ENCODE assay signal across 9 mouse cellular contexts in the genomic region with DNA sequence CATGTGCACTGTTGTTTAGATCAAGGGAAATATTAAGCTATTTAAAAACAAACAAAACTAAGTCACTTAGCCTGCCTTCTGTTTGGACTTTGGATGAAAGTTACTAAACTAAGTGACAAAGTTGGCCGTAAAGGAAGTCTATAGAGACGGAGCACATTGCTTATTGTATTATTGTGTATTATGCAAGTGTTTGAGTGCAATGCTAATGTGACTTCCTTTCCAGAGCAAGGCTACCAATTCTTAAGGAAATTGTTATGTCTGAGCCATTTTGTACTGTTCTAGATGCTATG. TPM values are rescaled to one million over a fixed set of nuclear protein-coding genes. Genes with fewer than 3 reads are reported as not detected.
DNase-seq lines count a peak whose midpoint lies in the region; ATAC-seq and TF ChIP-seq lines count a peak whose summit lies in the region.
"Had no signal": no experiment of that assay in that cellular context is flagged by ENCODE, and none has a peak within 500 bp of the region (broad histone marks: within the 10 kb centered on the region; RNA-seq: fewer than 3 reads in every experiment).

No protein-coding gene starts in this region.

- no peak for ATAC-seq in midbrain, embryonic 11.5 days (ENCODE audit: low FRiP score)
- no peak for ATAC-seq in liver, embryonic 12.5 days
- ATAC-seq in stomach, embryonic 15.5 days (ENCODE audit: insufficient read depth, low FRiP score, low read depth) = no peak
- ATAC-seq: activated CD4-positive, CD25-positive, alpha-beta regulatory T cell, adult 4 months had no signal

- no peak for TF ChIP-seq POLR2A in cerebellum, adult 2 months (IDR thresholded peaks at IDR 0.05; ENCODE audit: borderline replicate concordance, insufficient read depth, low read length)

- H3K27me3 ChIP-seq in cerebellum, adult 2 months (ENCODE audit: control insufficient read depth, insufficient read depth, low read length) = no peaks in the 10 kb centered on the region
- peaks cover 64% of the 10 kb centered on the region for H3K27me3 ChIP-seq in midbrain, embryonic 10.5 days (ENCODE audit: low read depth, poor library complexity, severe bottlenecking)
- peaks cover 10% of the 10 kb centered on the region for H3K27me3 ChIP-seq in midbrain, embryonic 11.5 days (ENCODE audit: control insufficient read depth, insufficient read depth, low read length)
- peaks cover 13% of the 10 kb centered on the region; the same call in 1 of the 2 replicates for H3K27me3 ChIP-seq in liver, embryonic 12.5 days (replicated peaks)
- H3K27me3 ChIP-seq in stomach, embryonic 15.5 days (replicated peaks) = no peaks in the 10 kb centered on the region

- H3K36me3 ChIP-seq in midbrain, embryonic 10.5 days = no peaks in the 10 kb centered on the region
- H3K36me3 ChIP-seq in midbrain, embryonic 11.5 days (ENCODE audit: control insufficient read depth, insufficient read depth, low read length) = no peaks in the 10 kb centered on the region
- no peaks in the 10 kb centered on the region for H3K36me3 ChIP-seq in liver, embryonic 12.5 days
- H3K36me3 ChIP-seq in stomach, embryonic 15.5 days = no peaks in the 10 kb centered on the region

- WGBS in cerebellum, adult 2 months = 37% methylated on average over 2 of the region's 2 CpGs
- WGBS in midbrain, embryonic 10.5 days = 53% methylated on average over 2 of the region's 2 CpGs
- 55% methylated on average over 2 of the region's 2 CpGs for WGBS in midbrain, embryonic 11.5 days
- WGBS in liver, embryonic 12.5 days (ENCODE audit: insufficient replicate concordance) = 15% methylated on average over 2 of the region's 2 CpGs
- 30% methylated on average over 2 of the region's 2 CpGs for WGBS in stomach, embryonic 15.5 days

- H3K4me3 ChIP-seq in cerebellum, adult 2 months (replicated peaks; ENCODE audit: insufficient read depth, low read depth, low read length) = peak overlapping the region; percentile 47
- H3K4me3 ChIP-seq in midbrain, embryonic 10.5 days = peak overlapping the region; percentile 64
- no peak overlapping the region for H3K4me3 ChIP-seq in midbrain, embryonic 11.5 days (ENCODE audit: low read depth, low read length)
- H3K4me3 ChIP-seq in liver, embryonic 12.5 days = peak overlapping the region; percentile 67
- peak overlapping the region; percentile 63 for H3K4me3 ChIP-seq in stomach, embryonic 15.5 days (replicated peaks)

- H3K4me2 ChIP-seq in midbrain, embryonic 11.5 days = no peak overlapping the region
- H3K4me2 ChIP-seq in liver, embryonic 12.5 days = peak overlapping the region; percentile 87
- H3K4me2 ChIP-seq in stomach, embryonic 15.5 days = peak overlapping the region; percentile 76

- no peaks in the 10 kb centered on the region for H3K9me3 ChIP-seq in midbrain, embryonic 10.5 days (replicated peaks)
- H3K9me3 ChIP-seq in midbrain, embryonic 11.5 days (ENCODE audit: control insufficient read depth, low read length) = no peaks in the 10 kb centered on the region
- no peaks in the 10 kb centered on the region for H3K9me3 ChIP-seq in liver, embryonic 12.5 days (replicated peaks)
- H3K9me3 ChIP-seq in stomach, embryonic 15.5 days = no peaks in the 10 kb centered on the region

- H3K4me1 ChIP-seq in cerebellum, adult 2 months (ENCODE audit: control insufficient read depth, insufficient read depth, low read length) = no peaks in the 10 kb centered on the region; the same call in 1 of the 2 replicates
- H3K4me1 ChIP-seq in midbrain, embryonic 10.5 days = peaks cover 9% of the 10 kb centered on the region
- H3K4me1 ChIP-seq in midbrain, embryonic 11.5 days (ENCODE audit: control insufficient read depth, insufficient read depth, low read length) = no peaks in the 10 kb centered on the region
- peaks cover 31% of the 10 kb centered on the region for H3K4me1 ChIP-seq in liver, embryonic 12.5 days
- H3K4me1 ChIP-seq in stomach, embryonic 15.5 days = no peaks in the 10 kb centered on the region

- TF ChIP-seq CTCF in cerebellum, adult 2 months (IDR thresholded peaks at IDR 0.05; ENCODE audit: borderline replicate concordance, insufficient read depth, low read depth, low read length) = no peak

- 0 out of 2 replicates have a peak overlapping the region, but pooled peaks have one; percentile 53 for H3K27ac ChIP-seq in cerebellum, adult 2 months (ENCODE audit: insufficient read depth, low read length)
- H3K27ac ChIP-seq in midbrain, embryonic 10.5 days (replicated peaks) = no peak overlapping the region
- H3K27ac ChIP-seq in midbrain, embryonic 11.5 days (ENCODE audit: low read depth, low read length) = no peak overlapping the region
- H3K27ac ChIP-seq in liver, embryonic 12.5 days = 0 out of 2 replicates have a peak overlapping the region, but pooled peaks have one; percentile 22
- no peak overlapping the region for H3K27ac ChIP-seq in stomach, embryonic 15.5 days

- no peak overlapping the region for H3K9ac ChIP-seq in midbrain, embryonic 11.5 days (ENCODE audit: low read length)
- H3K9ac ChIP-seq in liver, embryonic 12.5 days = peak overlapping the region; percentile 58
- H3K9ac ChIP-seq in stomach, embryonic 15.5 days = no peak overlapping the region

- no peak for DNase-seq in cerebellum, adult 2 months
- no peak for DNase-seq in cerebellum, adult 11 months
- DNase-seq in midbrain, embryonic 10.5 days (ENCODE audit: low spot score) = no peak
- DNase-seq in midbrain, embryonic 11.5 days (ENCODE audit: low spot score, missing footprints) = no peak
- DNase-seq in frontal cortex, postnatal 36 days (ENCODE audit: low spot score in 2 of 2) = no peak
- DNase-seq in right cerebral cortex, postnatal 25 days = no peak

RNA-seq across cellular contexts. Expression of gene Mef2c, which starts 21.8 kb away (rescaled TPM):
- polyA plus RNA-seq in cerebellum, adult 2 months (2012; rRNA removed) = 15.9 and 16.7 TPM in 2 replicates
- 11.9 and 13.6 TPM in 2 replicates for polyA plus RNA-seq in midbrain, embryonic 10.5 days (2016; fragmentation: Nextera tagmentation; extraction: Ambion mirVana)
- 11.7 and 14.7 TPM in 2 replicates for polyA plus RNA-seq in midbrain, embryonic 11.5 days (2014; fragmentation: Nextera tagmentation; extraction: Ambion mirVana)
- 29.9 and 32.3 TPM in 2 replicates for polyA plus RNA-seq in liver, embryonic 12.5 days (2016; fragmentation: Nextera tagmentation; extraction: Ambion mirVana)
- 39.5 and 41.4 TPM in 2 replicates for polyA plus RNA-seq in stomach, embryonic 15.5 days (2015; fragmentation: Nextera tagmentation; extraction: Ambion mirVana)

Comparison
In these comparisons a context has a peak if more than half of its experiments do, and no peak if none do; other contexts are left out.
1. H3K27ac ChIP-seq: peak in cerebellum, adult 2 months (single experiment) and liver, embryonic 12.5 days (single experiment); none in midbrain, embryonic 10.5 days (single experiment), midbrain, embryonic 11.5 days (single experiment) and stomach, embryonic 15.5 days (single experiment).